Mouse (Mus musculus) liver, embryonic 14.5 days (tissue): Measurements from ENCODE around the gene Tmem221. TPM values are rescaled to one million over a fixed set of nuclear protein-coding genes. Genes with fewer than 3 reads are reported as not detected.

ENCODE experiments used
- ATAC-seq: fragments of 200-750 bp; cut with Nextera tagmentation; 2 replicates; pipeline ENCODE4 v1.8.0; 2017; ENCODE audit warnings: moderate number of reproducible peaks, mild to moderate bottlenecking, moderate library complexity; ENCODE audit not compliant: insufficient read depth
- DNase-seq, 3 experiments: peaks; one replicate each; pipeline ENCODE4 v3.0.0-alpha.2; 2012 to 2013; ENCODE audit warnings: low read depth in 3 of 3, low spot score in 3 of 3
- H3K27ac ChIP-seq: fragments of 300-500 bp; sonication (generic); 2 replicates; pipeline ENCODE4 v1.5.1; 2014; ENCODE audit warnings: moderate library complexity, mild to moderate bottlenecking, control low read depth, inconsistent platforms
- H3K27me3 ChIP-seq: fragments of 300-500 bp; sonication (generic); 2 replicates; pipeline ENCODE4 v1.6.1; 2014; ENCODE audit warnings: mild to moderate bottlenecking, low read length, moderate library complexity; ENCODE audit not compliant: control insufficient read depth, insufficient read depth
- H3K36me3 ChIP-seq: fragments of 300-500 bp; sonication (generic); replicated peaks from 2 replicates; pipeline ENCODE4 v1.6.1; 2014; ENCODE audit warnings: low read depth; ENCODE audit not compliant: control insufficient read depth, insufficient read depth
- H3K4me1 ChIP-seq, 2 experiments: fragments of 200-500 bp in 1 of 2; fragments of 300-500 bp in 1 of 2; sonication (generic) in 1 of 2; replicated peaks; 2 replicates each; pipeline ENCODE4 v1.6.1; 2012 to 2014; ENCODE audit warnings: antibody characterized with exemption in 1 of 2, inconsistent platforms in 1 of 2, low read length in 1 of 2; ENCODE audit not compliant: control insufficient read depth in 2 of 2, insufficient read depth in 2 of 2
- H3K4me2 ChIP-seq: fragments of 300-500 bp; sonication (generic); 2 replicates; pipeline ENCODE4 v1.6.1; 2014; ENCODE audit warnings: low read depth, mild to moderate bottlenecking, control low read depth, moderate library complexity
- H3K4me3 ChIP-seq, 2 experiments: fragments of 200-500 bp in 1 of 2; fragments of 300-500 bp in 1 of 2; sonication (generic) in 1 of 2; 2 replicates each; pipeline ENCODE4 v1.5.1; 2012 to 2014; ENCODE audit warnings: low read depth in 2 of 2, low read length in 2 of 2, mild to moderate bottlenecking in 2 of 2, control low read depth in 1 of 2, inconsistent platforms in 1 of 2, moderate library complexity in 1 of 2; ENCODE audit not compliant: insufficient read depth in 1 of 2
- H3K9ac ChIP-seq: fragments of 300-500 bp; sonication (generic); replicated peaks from 2 replicates; pipeline ENCODE4 v1.6.1; 2014; ENCODE audit warnings: mild to moderate bottlenecking, control low read depth, moderate library complexity
- H3K9me3 ChIP-seq: fragments of 300-500 bp; sonication (generic); 2 replicates; pipeline ENCODE4 v1.6.1; 2016; ENCODE audit warnings: low read length, mixed read lengths; ENCODE audit not compliant: control insufficient read depth
- CTCF ChIP-seq: IDR thresholded peaks from 2 replicates; pipeline ENCODE4 v1.5.1; 2016; ENCODE audit warnings: antibody characterized with exemption, low read depth, control low read depth
- EP300 ChIP-seq: IDR thresholded peaks from 2 replicates; pipeline ENCODE4 v1.6.1; 2016; ENCODE audit warnings: antibody characterized with exemption, low read depth
- WGBS: fragments of 180-500 bp; shearing (Covaris S2); extraction: QIAGEN DNeasy Blood & Tissue Kit; methylation state at CpG from one replicate; pipeline ENCODE4 v1.1.7; 2014; ENCODE audit not compliant: insufficient replicate concordance; 5-methylcytosine and 5-hydroxymethylcytosine counted together
- polyA plus RNA-seq, 2 experiments: library from polyadenylated mRNA; depleted of rRNA in 1 of 2; stranded (reverse) in 1 of 2; unstranded in 1 of 2; fragments of >200 nt; fragmentation: Nextera tagmentation in 1 of 2; extraction: Ambion mirVana in 1 of 2; gene quantifications; 2 replicates each; pipeline versions ENCODE4 v1.2.1 to v1.2.3; 2012 to 2014

Tmem221 gene
- polyA plus RNA-seq, 2 experiments, result 0.25 to 0.39 TPM

DNA sequence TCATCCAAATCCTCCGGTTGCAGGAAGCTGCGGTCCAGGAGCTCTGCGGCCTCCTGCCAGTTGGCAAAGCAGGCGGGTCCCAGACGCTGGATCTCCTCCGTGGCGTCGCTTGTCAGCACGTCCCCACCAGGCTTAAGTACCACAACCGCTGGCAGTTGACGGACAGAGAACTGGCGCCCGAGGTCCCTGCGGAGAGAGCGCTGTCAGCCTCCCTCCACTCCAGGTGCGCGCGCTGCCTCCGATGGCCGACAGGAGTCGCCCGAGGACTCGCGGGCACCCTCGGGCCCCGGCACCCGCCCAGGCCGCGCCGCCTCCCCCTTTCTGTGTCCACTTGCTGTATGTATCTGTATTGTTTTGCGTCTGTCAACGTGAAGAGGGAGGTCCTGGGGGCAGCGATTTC lies 4.1 kb upstream of the Tmem221 start:
- no peak overlapping the region for H3K27ac ChIP-seq
- H3K4me2 ChIP-seq, result peak overlapping the region; percentile 37
- peaks cover 14% of the 10 kb centered on the region for H3K27me3 ChIP-seq
- DNase-seq (peak in 2 of 3 experiments; percentile 26 to 29), ATAC-seq (peak; percentile 40)
- H3K36me3 ChIP-seq, result no peaks in the 10 kb centered on the region
- under 1% methylated on average over 33 of the region's 33 CpGs for WGBS
- no peak overlapping the region for H3K9ac ChIP-seq
- no peak overlapping the region; a peak in 1 of 4 replicates for H3K4me3 ChIP-seq
- TF ChIP-seq EP300 (no peak), CTCF (peak; percentile 78)
- no peaks in the 10 kb centered on the region; the same call in 1 of the 2 replicates for H3K9me3 ChIP-seq
- peaks cover 9 to 15% of the 10 kb centered on the region in 2 experiments; a peak in 3 of 4 replicates for H3K4me1 ChIP-seq

DNA sequence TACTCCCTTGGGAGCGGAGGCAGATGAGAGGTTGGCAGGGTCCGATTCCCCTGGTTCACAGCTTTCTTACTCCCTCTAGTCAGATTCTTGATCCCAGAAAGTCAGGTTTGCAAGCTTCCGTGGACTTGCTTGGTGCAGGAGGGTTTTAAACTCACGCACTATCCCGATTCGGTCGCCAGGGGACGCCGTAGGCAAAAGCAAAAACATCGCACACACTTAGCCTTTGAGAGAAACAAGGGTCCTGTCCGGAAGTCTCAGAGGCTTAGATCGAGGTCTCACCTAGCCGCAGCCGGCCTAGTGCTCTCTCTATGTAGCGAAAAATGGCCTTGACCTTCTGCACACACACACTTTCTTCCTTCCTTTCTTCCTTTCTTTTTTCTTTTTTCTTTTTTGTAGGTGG lies 2.7 kb upstream of the Tmem221 start:
- no peak for TF ChIP-seq EP300
- peak; percentile 94 for TF ChIP-seq CTCF
- ATAC-seq (no peak), DNase-seq (peak; percentile 39 to 66 (median 41))
- WGBS, result 3% methylated on average over 15 of the region's 15 CpGs
- Histone ChIP-seq H3K4me2 (no peak overlapping the region), H3K36me3 (no peaks in the 10 kb centered on the region), H3K9me3 (no peaks in the 10 kb centered on the region; the same call in 1 of the 2 replicates), H3K27me3 (peaks cover 14% of the 10 kb centered on the region), H3K27ac (no peak overlapping the region), H3K4me3 (no peak overlapping the region), H3K9ac (no peak overlapping the region), H3K4me1 (peaks cover 9 to 15% of the 10 kb centered on the region in 2 experiments; a peak in 3 of 4 replicates)

- WGBS, result 82% methylated on average over 5 of the region's 5 CpGs
- H3K4me2 ChIP-seq, result no peak overlapping the region
- peaks cover 14% of the 10 kb centered on the region for H3K27me3 ChIP-seq
- H3K27ac ChIP-seq, result no peak overlapping the region
- peaks cover 9 to 15% of the 10 kb centered on the region in 2 experiments; a peak in 3 of 4 replicates for H3K4me1 ChIP-seq
- TF ChIP-seq CTCF (no peak), EP300 (no peak)
- DNase-seq (no peak), ATAC-seq (no peak)
- H3K4me3 ChIP-seq, result no peak overlapping the region
- H3K9me3 ChIP-seq, result no peaks in the 10 kb centered on the region; the same call in 1 of the 2 replicates
- no peak overlapping the region for H3K9ac ChIP-seq
- H3K36me3 ChIP-seq, result no peaks in the 10 kb centered on the region
These were observed 2.1 kb upstream of the Tmem221 start for GRCm38 (mm10) chr8:71560765-71561164.

GRCm38 (mm10) chr8:71560071-71560470 lies 1.4 kb upstream of the Tmem221 start:
- Histone ChIP-seq H3K36me3 (no peaks in the 10 kb centered on the region), H3K27ac (no peak overlapping the region), H3K4me3 (no peak overlapping the region), H3K4me2 (peak overlapping the region; percentile 94; the same call in 1 of the 2 replicates), H3K27me3 (peaks cover 14% of the 10 kb centered on the region), H3K9me3 (no peaks in the 10 kb centered on the region; the same call in 1 of the 2 replicates), H3K9ac (no peak overlapping the region), H3K4me1 (peaks cover 9 to 15% of the 10 kb centered on the region in 2 experiments; a peak in 3 of 4 replicates)
- WGBS, result 29% methylated on average over 3 of the region's 3 CpGs
- no peak for TF ChIP-seq EP300
- TF ChIP-seq CTCF, result no peak
- ATAC-seq, result peak; percentile 34; the same call in 1 of the 2 replicates
- DNase-seq, result no peak

- no peak for TF ChIP-seq EP300
- TF ChIP-seq CTCF, result peak; percentile 36; the same call in 1 of the 2 replicates
- ATAC-seq (peak; percentile 77), DNase-seq (peak; percentile 52 to 86 (median 62))
- H3K36me3 ChIP-seq, result no peaks in the 10 kb centered on the region
- peaks cover 14% of the 10 kb centered on the region for H3K27me3 ChIP-seq
- no peaks in the 10 kb centered on the region; the same call in 1 of the 2 replicates for H3K9me3 ChIP-seq
- peaks cover 9 to 23% of the 10 kb centered on the region in 2 experiments for H3K4me1 ChIP-seq
- H3K4me2 ChIP-seq, result peak overlapping the region; percentile 94
- 2% methylated on average over 24 of the region's 24 CpGs for WGBS
- H3K4me3 ChIP-seq, result peak overlapping the region; percentile 62 to 69
- no peak overlapping the region for H3K27ac ChIP-seq
- peak overlapping the region; percentile 24; the same call in 1 of the 2 replicates for H3K9ac ChIP-seq
These were observed 453 bp upstream of the Tmem221 start for GRCm38 (mm10) chr8:71558958-71559690.
